Mouse (Mus musculus) left cerebral cortex, adult 8-10 months (tissue): Measurements from ENCODE around the gene Mest. TPM values are rescaled to one million over a fixed set of nuclear protein-coding genes. Genes with fewer than 3 reads are reported as not detected.

Source experiments
- DNase-seq, 2 experiments: peaks; one replicate each; pipeline ENCODE4 v3.0.0; 2022; ENCODE audit warnings: low spot score in 2 of 2
- microRNA-seq, 2 experiments: library from miRNA; unstranded; fragments of <30 nt; microRNA quantifications; one replicate each; pipeline ENCODE4 v1.2.0; 2022
- total RNA-seq, 4 experiments: library from RNA; stranded (reverse); gene quantifications; 2 replicates each; pipeline ENCODE4 v1.2.4; 2022

Gene Mest
- total RNA-seq, 4 experiments from 2014 or later: 66.1 to 109 (median 76.2) TPM

DNA sequence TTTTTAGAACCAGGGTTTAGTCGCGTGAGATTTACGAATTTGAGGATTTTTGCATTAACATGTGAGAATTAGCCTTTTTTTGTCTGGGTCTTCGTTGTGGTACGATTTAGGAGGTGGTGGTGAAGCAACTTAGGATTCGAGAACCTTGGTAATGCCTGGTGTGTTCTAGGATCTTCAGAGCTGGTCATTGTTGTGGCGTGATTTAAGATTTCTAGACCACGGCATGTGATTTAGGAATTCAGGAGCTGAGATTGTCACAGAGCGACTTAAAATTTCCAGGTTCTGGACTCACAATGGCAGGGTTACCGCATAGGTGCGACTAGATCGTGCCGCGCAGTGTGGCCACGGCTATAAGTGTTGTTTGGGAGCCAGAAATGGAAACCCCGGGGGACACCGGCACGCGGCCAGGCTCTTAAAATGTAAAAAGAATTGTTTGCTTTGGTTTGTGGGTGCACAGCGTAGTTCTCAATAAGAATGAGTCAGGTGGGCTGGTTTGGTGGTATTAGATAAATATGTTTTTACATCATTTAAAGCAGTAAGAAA lies 15.2 kb downstream of the Mest start:
- no peak for DNase-seq

DNA sequence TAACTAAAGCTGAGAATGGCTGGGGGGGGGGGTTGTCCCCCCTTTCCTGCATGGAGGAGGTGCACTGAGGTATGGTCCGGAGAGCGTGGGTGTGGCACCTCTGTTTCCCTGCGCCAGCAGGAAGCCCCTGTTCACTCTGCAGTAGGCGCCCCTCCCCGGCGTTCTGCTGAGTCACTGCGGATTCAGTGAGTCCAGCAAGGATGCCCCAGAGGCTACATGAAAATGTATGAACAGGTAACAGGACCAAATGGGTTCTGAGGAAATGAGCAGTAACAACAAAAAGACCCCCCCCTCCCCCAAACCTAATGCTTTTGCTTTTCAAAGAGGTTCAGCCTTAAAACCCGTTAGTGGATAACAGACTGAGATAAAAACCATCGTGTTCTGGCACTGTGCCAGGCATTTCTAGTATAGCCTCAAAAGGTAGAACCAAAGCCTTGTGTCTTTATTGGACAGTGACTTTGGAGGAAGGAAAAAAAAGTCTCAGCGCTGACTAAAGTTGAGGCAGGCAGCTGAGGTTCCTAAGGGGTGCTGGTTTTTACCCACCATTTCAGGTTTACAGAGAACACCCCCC lies 15.9 kb downstream of the Mest start:
- no peak for DNase-seq

DNA sequence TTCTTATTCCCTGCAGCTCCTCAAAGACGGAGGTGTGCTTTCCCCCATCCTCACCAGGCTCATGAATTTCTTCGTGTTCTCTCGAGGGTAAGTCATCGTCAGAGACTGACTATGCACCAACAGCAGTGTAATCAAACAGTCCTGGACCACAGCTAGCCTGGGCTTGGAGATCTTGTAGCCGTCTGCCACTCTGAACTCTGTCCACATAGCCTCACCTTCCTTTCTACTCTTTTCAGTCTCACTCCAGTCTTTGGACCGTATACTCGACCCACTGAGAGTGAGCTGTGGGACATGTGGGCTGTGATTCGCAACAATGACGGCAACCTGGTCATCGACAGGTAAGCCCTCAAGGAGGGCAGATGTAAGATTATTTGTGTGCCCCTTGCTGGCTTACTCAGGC lies 21.5 kb downstream of the Mest start:
- DNase-seq: no peak

DNA sequence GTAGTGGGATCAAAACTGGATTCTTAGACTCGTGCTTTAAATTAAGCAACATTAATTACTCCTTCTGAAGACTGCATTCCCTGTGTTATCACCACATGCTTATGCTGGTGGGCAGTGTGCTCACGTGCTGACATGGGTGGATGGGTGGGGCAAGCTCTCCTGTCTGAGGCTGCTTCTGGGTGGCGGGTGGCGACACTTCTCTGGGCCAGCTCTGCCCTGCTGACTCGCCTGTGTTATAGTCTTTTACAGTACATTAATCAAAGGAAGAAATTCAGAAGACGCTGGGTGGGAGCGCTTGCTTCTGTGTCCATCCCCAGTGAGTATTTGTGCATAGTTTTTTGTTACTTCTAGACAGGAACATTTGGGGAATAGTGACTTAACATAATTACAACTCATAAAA lies 22.2 kb downstream of the Mest start:
- no peak for DNase-seq

DNA sequence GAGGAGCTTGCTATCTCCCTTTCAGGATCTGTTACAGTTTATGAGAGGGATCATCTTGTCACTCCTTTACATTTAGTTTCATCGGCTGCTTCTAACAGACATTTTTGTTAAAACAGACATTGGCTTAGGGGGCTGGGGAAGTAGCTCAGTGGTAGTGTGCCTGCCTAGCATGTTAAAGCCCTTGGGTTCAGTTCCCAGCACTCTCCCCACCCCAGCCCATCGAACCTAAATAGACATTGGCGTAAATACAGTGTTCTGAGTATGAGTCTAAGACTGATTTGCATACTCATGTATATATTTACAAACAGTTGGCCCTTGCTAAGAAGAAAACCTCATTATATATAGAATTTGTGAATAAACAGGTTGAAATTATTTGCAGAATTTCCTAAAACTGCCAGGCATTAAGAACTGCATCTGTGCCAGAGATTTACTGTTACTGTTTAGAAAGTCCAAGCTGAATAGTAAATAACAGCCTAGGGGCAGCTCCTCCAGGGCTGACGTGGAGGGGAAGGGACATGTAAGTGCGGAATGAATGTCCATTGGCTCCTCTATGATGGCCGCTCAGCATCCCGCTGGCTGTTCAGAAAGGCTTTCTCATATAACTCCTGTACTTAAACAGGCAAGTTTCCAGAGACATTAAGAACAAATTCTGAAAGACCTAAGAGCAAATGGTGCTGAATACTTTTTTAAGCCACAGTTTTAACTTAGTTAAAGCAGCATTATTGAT lies 24.4 kb downstream of the Mest start:
- DNase-seq: no peak

DNA sequence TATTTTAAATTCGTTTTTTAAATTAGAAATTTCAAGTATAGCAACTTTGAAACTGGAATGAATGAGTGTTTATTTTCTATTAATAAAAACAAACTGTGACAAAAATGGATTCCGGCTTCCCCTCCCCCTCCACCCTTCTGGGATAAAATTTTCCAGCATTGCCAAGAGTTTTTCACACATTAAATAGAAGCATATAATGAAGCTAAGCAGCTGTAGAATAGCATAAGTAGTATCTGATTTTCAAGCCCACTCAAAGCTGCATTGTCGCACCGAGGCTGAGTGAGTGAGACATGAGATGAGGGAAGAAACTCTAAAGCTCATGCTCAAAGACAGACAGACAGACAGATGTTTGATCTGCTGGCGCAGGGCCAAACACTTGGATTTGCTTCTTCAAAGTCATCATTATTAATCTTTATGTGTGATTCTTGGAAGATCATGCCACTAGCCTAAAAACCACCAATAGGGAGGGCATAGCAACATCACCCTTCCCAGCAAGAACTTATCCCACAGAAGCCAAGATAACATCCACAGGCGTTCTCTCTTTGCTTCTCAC lies 25.1 kb downstream of the Mest start:
- no peak for DNase-seq

DNA sequence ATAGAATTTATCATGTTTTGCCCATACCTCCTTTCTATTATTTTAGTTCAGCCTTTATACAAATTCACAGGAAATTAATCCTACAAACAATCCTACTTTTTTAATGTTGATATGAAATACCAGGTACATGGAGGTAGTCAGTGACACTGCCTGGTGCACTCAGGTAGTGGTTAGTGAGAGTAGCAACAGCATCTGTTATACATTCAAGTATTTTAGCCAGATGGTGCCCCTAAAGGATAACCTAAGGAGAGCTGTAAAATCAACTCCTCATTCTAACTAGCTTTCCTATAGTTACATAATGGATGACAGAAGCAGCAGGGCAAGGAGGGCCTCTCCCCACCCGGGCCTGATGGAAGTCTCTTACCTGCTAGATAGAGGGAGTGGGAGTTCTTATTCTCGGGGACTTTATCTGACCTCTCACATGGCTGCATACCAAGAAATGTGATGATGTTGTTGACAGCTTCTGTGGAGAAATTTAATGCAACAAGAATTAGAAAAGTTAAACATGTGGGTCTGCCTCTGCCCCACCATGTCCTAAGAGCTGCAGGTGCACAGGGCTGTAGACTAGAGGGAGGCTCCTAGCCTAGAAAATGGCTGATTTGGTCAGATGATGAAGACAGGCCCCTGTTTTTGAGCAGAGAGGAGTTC lies 25.8 kb downstream of the Mest start:
- no peak for DNase-seq

DNA sequence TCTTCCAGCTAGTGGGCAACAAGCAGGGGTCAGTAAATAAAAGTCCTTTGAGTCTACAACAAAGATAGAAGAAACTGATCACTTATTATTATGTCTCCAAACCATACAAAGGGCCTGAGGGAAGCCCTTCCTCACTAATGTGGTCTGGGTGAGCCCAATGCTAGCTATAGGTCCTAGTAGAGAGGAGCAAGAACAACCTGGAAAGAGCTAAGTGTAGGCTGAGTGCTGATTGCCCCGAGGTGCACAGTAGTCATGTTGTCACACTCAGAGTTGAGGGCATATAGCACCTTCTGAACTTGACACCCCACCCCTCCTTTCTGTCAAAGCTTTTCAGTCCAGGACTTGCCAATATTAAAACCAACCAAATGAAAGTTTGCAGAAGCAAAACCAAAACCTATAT lies 26.5 kb downstream of the Mest start:
- DNase-seq: no peak

DNA sequence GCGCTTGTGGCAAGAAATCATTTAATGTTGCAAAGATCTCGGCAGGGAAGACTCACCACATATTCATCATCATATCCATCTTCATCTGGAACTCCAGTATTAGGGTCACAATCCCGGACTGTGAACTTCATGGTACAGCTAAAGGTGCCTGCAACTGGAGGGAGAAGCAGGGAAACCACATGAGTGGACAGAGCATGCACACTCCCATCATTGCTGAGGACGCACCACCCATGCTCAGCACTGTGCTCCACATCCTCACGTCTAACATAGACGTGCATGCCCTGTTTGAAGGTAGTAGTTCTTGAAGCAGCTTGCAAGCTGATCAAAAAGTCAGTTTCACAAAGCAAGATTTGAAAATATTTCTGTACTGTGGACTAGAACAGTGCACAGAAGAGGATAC lies 27.1 kb downstream of the Mest start:
- no peak for DNase-seq

DNA sequence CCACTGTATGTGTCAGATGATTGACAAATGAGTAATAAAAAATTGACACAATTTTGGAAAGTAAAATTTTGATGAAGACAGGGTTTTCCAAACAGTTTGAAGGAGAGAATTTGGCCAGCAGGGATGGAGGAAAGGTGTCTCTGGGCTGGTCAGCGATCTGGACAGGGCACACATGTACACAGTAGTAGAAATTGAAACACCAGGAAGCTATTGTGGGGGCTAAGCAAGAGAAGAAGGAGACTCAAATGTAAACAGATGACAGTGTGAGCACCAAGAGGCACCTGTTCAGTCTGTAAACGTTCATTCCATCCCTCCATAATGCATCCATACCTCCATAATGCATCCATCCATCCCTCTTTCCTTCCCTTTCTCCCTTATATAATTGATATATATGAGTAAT lies 27.9 kb downstream of the Mest start:
- DNase-seq: no peak

Small RNA genes lying within 50 kb of the gene (microRNA-seq; reads per million reads assigned to microRNA genes)
- gene Mir335: 3,450 to 6,860 reads per million in 2 experiments

Other genes starting within 250 kb of the Mest start
- 10 to 100 TPM; 22.8 to 25.2 (median 24.0) TPM for gene Tmem209, start 213.8 kb upstream of the Mest start, total RNA-seq
- gene Ssmem1, start 213.7 kb upstream of the Mest start, total RNA-seq: 1 to 10 TPM in 1 of 4 experiments, under 1 TPM in 3; 0.58 to 1.1 (median 0.86) TPM
- gene Cpa2, start 182.0 kb upstream of the Mest start, total RNA-seq: 1 to 10 TPM; 1.2 to 4.0 (median 2.1) TPM
- gene Cpa4, start 155.2 kb upstream of the Mest start, total RNA-seq: under 1 TPM; 0.17 to 0.39 (median 0.18) TPM
- gene Cpa5, start 112.5 kb upstream of the Mest start, total RNA-seq: not detected
- gene Cpa1, start 84.3 kb upstream of the Mest start, total RNA-seq: not detected
- 1 to 10 TPM; 4.9 to 6.6 (median 6.1) TPM for gene Cep41, start 29.8 kb upstream of the Mest start, total RNA-seq
- 10 to 100 TPM; 79.4 to 90.6 (median 88.0) TPM for gene Copg2, start 173.2 kb downstream of the Mest start, total RNA-seq
- gene Tsga13, start 192.0 kb downstream of the Mest start, total RNA-seq: not detected
- under 1 TPM; 0.35 to 0.82 (median 0.42) TPM for gene Klf14, start 235.5 kb downstream of the Mest start, total RNA-seq